Mouse (Mus musculus) bone marrow, adult 2 months (tissue): ENCODE data around the gene Acsl4. TPM values are rescaled to one million over a fixed set of nuclear protein-coding genes. Genes with fewer than 3 reads are reported as not detected.

Experiments used
- H3K27ac ChIP-seq: fragments of 200-500 bp; 2 replicates; pipeline ENCODE4 v1.5.1; 2012; ENCODE audit warnings: low read depth, mild to moderate bottlenecking, control low read depth, inconsistent platforms, low read length; ENCODE audit not compliant: control insufficient read depth, poor library complexity, insufficient read depth
- H3K4me1 ChIP-seq: fragments of 200-500 bp; 2 replicates; pipeline ENCODE4 v1.6.1; 2011; ENCODE audit warnings: low read length; ENCODE audit not compliant: control insufficient read depth, insufficient read depth
- H3K4me3 ChIP-seq: fragments of 200-500 bp; replicated peaks from 2 replicates; pipeline ENCODE3; 2011; ENCODE audit warnings: mild to moderate bottlenecking, low read depth, low read length, control low read depth; ENCODE audit not compliant: control insufficient read depth
- CTCF ChIP-seq: fragments of 200-500 bp; IDR thresholded peaks from 2 replicates; pipeline ENCODE4 v1.5.1; 2011; ENCODE audit warnings: low read length, control low read depth; ENCODE audit not compliant: control insufficient read depth, insufficient read depth
- POLR2A ChIP-seq: fragments of 200-500 bp; IDR thresholded peaks from 2 replicates; pipeline ENCODE4 v1.6.1; 2011; ENCODE audit warnings: low read depth, mild to moderate bottlenecking, control low read depth, low read length, borderline replicate concordance; ENCODE audit not compliant: control insufficient read depth
- WGBS: fragments of 180-500 bp; shearing (Covaris S2); methylation state at CpG from one replicate; pipeline ENCODE4 v1.1.7; 2018; 5-methylcytosine and 5-hydroxymethylcytosine counted together
- polyA plus RNA-seq: library from polyadenylated mRNA; stranded (reverse); fragments of >200 nt; gene quantifications from 2 replicates; pipeline ENCODE4 v1.2.4, GENCODE M21; 2011; ENCODE audit warnings: low replicate concordance; ENCODE audit not compliant: missing spikeins, insufficient read depth, insufficient read length

Acsl4 gene
- polyA plus RNA-seq, 1 experiment, result 12.0 TPM

GRCm38 (mm10) chrX:142305010-142305868, 85.1 kb downstream of the Acsl4 start:
- H3K27ac ChIP-seq, result no peak overlapping the region
- H3K4me1 ChIP-seq, result no peaks in the 10 kb centered on the region
- TF ChIP-seq POLR2A, result no peak
- no peak for TF ChIP-seq CTCF
- H3K4me3 ChIP-seq, result no peak overlapping the region
- 54% methylated on average over 35 of the region's 35 CpGs for WGBS

- no peaks in the 10 kb centered on the region for H3K4me1 ChIP-seq
- no peak overlapping the region for H3K4me3 ChIP-seq
- no peak for TF ChIP-seq POLR2A
- no peak for TF ChIP-seq CTCF
- no peak overlapping the region for H3K27ac ChIP-seq
Measured at GRCm38 (mm10) chrX:142304592-142304991, 85.7 kb downstream of the Acsl4 start.

- no peak for TF ChIP-seq CTCF
- TF ChIP-seq POLR2A, result no peak
- Histone ChIP-seq H3K4me1 (no peaks in the 10 kb centered on the region), H3K27ac (no peak overlapping the region), H3K4me3 (no peak overlapping the region)
- WGBS, result 35% methylated on average over 2 of the region's 2 CpGs
Measured at GRCm38 (mm10) chrX:142303456-142303855, 86.9 kb downstream of the Acsl4 start.

GRCm38 (mm10) chrX:142285905-142286304, 104.4 kb downstream of the Acsl4 start:
- TF ChIP-seq POLR2A (no peak), CTCF (no peak)
- H3K4me3 ChIP-seq, result no peak overlapping the region
- 56% methylated on average over 5 of the region's 5 CpGs for WGBS
- H3K27ac ChIP-seq, result no peak overlapping the region
- H3K4me1 ChIP-seq, result no peaks in the 10 kb centered on the region

- Histone ChIP-seq H3K4me3 (no peak overlapping the region), H3K4me1 (no peaks in the 10 kb centered on the region), H3K27ac (no peak overlapping the region)
- 64% methylated on average over 3 of the region's 3 CpGs for WGBS
- TF ChIP-seq CTCF (no peak), POLR2A (no peak)
Measured at GRCm38 (mm10) chrX:142276573-142276972, 113.8 kb downstream of the Acsl4 start.

GRCm38 (mm10) chrX:142276031-142276430, 114.3 kb downstream of the Acsl4 start:
- Histone ChIP-seq H3K4me3 (no peak overlapping the region), H3K27ac (no peak overlapping the region), H3K4me1 (no peaks in the 10 kb centered on the region)
- WGBS, result 69% methylated on average over 3 of the region's 3 CpGs
- no peak for TF ChIP-seq CTCF
- TF ChIP-seq POLR2A, result no peak

Other genes starting within 250 kb of the Acsl4 start
- not detected in 2 replicates for gene Gucy2f, start 193.6 kb downstream of the Acsl4 start, polyA plus RNA-seq
- gene Nxt2, start 163.8 kb downstream of the Acsl4 start, polyA plus RNA-seq, result 2.2 and 3.2 TPM in 2 replicates
- not detected in 2 replicates for gene Kcne1l, start 84.2 kb downstream of the Acsl4 start, polyA plus RNA-seq